Mouse (Mus musculus): ENCODE measurements around the gene Epdr1. TPM values are rescaled to one million over a fixed set of nuclear protein-coding genes. Genes with fewer than 3 reads are reported as not detected.

Gene Epdr1
- 100 to 1,000 TPM; 113 to 117 TPM for total RNA-seq (2021)
- long read RNA-seq, experiment 1, transcript Epdr1-201 (3 exons, 2,363 nt) = major isoform, 197 of 208 reads
- long read RNA-seq, experiment 1, partial matches to known transcripts = 0 of 208 reads
- long read RNA-seq, experiment 1, other reads (novel, unspliced or antisense) = 9 of 208 reads
- long read RNA-seq, experiment 2, transcript Epdr1-201 (3 exons, 2,363 nt) = major isoform, 278 of 300 reads
- long read RNA-seq, experiment 2, partial matches to known transcripts = 2 of 300 reads
- long read RNA-seq, experiment 2, other reads (novel, unspliced or antisense) = 20 of 300 reads

DNA sequence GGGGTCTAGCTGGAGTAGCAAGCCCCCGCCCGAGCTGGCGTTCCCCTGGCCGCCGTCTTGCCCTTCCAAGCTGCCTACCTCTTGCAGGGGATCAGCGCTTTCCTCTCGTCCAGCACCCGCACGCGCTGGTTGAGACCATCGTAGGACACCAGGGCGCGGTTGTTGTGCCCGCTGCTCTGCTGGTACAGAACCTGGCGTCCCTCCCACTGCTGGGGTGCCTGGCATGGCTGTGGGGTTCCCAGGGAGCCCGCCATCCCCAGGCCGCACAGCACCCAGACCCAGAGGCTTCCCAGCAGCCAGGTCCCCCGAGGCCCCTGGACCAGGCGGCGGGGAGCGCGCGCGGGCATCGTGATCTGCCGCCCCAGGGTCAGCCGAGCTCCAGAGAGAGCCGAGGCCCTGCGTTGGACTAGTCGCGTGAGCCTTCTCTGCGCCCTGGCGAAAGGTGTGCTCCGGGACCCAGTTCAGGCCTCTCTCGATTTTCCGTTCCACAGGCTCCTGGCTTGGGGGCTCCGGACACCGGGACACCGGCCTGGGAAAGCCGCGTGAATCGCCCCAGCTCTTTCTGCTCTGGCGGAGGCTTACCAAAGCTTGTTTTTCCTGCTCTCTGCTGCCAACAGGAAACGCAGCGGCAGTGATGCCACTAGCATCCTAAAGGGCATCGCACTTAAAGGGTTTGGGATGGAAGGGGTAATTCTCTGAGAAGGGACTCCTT, at the start of gene Epdr1:
TSS of gene Epdr1 (minus strand) at position 712 of the 712 bp plus-strand sequence.
- H3K27ac ChIP-seq = peak within 1 kb of the TSS; percentile 98
- peak; percentile 74 for DNase-seq (ENCODE audit: low spot score in 2 of 2)
- peak within 1 kb of the TSS; percentile 81 for H3K4me3 ChIP-seq
- TF ChIP-seq CTCF (conservative IDR thresholded peaks at IDR 0.05) = peak; percentile 83

DNA sequence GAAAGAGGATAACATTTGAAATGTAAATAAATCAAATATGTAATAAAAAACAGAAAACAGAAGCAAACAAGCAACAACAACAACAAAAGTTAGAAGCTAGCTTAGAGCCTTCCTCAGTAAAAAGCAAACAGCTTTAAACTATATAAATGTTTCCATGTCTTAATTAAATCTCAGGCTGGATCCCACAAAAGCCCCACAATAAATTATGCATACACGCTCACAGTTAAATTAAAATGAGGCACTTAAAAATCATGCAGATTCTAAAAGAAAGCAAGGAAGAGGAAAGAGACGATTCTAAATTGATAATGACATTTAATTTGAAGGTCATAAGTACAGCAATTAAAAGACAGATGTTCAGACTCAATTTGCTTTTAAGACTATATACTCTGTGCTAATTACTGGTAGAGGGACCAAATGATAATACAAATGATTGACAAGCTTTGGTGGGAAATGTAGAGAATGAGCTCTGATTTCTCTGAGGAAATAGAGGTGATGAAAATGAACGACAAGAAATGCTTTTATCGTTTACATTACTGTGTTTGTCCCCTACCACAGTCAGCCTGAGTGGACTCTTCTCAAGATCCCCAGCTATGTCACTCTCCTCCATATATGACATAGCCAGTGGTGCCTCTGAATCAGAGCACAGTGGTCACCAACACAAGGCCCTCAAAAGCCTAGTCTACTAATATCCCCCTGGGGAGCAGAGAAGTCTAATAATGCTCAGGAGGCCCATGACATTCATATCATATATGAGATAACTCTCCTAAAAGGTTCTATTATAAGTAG, 48.8 kb upstream of the Epdr1 start:
- TF ChIP-seq CTCF (conservative IDR thresholded peaks at IDR 0.05) = no peak
- DNase-seq (ENCODE audit: low spot score in 2 of 2) = no peak
- H3K4me3 ChIP-seq = no peak overlapping the region
- no peak overlapping the region for H3K27ac ChIP-seq

DNA sequence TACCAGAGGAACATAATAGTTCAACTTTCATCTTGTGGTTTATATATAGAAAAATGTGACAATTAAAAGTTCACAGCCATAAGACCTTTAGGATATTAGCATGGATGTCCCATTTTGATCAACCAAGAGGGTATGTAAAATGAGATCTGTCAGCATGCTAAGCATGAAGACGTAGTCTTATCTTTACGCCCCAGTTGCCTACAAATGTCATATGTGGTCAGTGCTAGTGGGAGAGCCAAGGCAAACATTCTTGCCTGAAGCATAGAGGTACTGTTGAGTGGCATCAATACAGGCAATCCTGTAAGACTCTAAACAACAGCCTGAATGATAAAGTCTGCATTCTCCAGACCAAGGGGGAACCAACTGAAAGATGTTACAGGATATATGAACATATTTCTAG, 32.7 kb upstream of the Epdr1 start:
- DNase-seq (ENCODE audit: low spot score in 2 of 2) = no peak
- H3K4me3 ChIP-seq = no peak overlapping the region
- TF ChIP-seq CTCF (conservative IDR thresholded peaks at IDR 0.05) = no peak
- no peak overlapping the region for H3K27ac ChIP-seq

DNA sequence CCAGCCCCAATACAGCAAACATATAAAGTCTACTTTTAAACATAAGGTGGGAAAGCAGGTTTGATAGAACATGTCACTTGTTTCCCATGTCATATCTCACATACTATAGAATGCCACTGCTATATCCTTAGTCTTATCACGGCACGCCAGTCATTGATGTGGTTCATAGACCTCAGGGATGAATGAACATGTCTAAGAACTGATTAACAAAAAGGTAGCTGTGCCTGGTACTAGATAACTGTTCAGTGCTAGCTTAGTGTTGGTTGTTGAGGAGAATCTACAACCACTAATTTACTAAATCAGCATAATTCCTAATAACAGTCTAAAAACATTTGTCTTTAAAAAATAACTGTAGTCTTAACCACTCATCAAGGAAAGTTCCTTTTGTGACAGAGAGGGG, 30.1 kb upstream of the Epdr1 start:
- DNase-seq (ENCODE audit: low spot score in 2 of 2) = no peak
- TF ChIP-seq CTCF (conservative IDR thresholded peaks at IDR 0.05) = no peak
- Histone ChIP-seq H3K27ac (no peak overlapping the region), H3K4me3 (no peak overlapping the region)

DNA sequence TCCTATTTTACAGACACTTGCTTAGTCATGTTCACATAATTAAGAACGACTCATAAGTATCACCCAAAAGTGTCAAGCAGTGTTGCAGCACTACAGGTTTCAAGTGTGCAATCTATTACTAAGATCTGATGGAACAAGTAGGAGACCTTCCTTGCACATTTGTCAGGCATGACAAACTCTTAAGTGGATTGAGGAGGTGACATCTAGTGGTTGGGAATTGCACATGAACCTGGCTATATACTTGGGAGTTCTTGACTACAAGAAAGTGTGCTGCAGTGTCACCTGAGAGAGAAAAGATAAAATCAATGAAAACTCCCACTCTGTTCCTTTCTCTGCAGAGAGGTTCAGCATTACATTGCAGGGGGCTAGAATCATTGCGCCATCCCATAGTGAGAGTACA, 24.5 kb upstream of the Epdr1 start:
- peak; percentile 75 for TF ChIP-seq CTCF (conservative IDR thresholded peaks at IDR 0.05)
- Histone ChIP-seq H3K4me3 (no peak overlapping the region), H3K27ac (no peak overlapping the region)
- DNase-seq (ENCODE audit: low spot score in 2 of 2) = no peak

DNA sequence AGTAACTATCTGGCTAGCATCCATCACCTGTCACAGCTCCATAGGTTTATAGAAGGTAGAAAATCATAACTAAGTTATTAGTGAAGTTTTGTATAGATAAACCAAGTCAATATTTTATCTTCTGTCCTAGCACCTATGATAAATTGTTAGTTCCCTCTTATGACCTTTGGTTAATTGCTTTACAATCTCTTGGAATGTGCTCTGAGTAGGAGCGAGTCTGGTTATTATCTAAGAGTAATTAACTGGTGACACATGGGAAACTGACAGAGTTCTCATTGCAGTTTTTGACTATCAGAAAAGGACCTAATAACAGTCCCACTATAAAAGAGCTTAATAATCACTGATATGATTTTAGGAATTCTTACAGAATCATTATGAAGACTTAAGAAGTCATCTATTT, 23.8 kb upstream of the Epdr1 start:
- Histone ChIP-seq H3K27ac (no peak overlapping the region), H3K4me3 (no peak overlapping the region)
- TF ChIP-seq CTCF (conservative IDR thresholded peaks at IDR 0.05) = no peak
- no peak for DNase-seq (ENCODE audit: low spot score in 2 of 2)

DNA sequence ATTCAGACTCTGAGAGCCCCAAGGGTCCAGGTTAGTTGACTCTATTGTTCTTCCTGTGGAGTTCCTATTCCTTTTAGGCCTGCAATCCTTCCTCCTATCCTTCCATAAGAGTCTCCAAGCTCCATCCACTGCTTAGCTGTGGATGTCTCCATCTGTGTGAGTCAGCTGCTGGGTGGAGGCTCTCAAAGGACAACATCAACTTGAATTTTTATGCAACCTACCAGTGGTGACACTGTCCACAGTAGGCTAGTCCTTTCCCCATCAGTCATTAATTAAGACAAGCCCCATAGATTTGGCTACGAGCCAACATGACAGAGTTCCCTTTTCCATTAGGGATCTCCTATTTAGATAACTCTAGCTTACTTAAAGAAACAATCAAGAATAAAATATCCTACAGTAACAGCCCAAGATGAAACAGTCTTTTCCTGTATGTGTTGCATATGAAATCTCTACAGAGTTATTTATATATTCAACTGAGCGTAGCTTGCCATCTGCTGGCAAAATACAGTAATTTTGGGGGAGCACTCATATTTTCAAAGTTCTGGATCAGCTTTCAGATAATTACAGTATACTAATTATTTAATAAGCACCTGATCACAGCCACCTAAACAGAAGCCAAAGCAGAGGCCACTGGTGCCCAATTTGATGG, 20.6 kb upstream of the Epdr1 start:
- Histone ChIP-seq H3K4me3 (no peak overlapping the region), H3K27ac (no peak overlapping the region)
- no peak for DNase-seq (ENCODE audit: low spot score in 2 of 2)
- TF ChIP-seq CTCF (conservative IDR thresholded peaks at IDR 0.05) = peak; percentile 81

DNA sequence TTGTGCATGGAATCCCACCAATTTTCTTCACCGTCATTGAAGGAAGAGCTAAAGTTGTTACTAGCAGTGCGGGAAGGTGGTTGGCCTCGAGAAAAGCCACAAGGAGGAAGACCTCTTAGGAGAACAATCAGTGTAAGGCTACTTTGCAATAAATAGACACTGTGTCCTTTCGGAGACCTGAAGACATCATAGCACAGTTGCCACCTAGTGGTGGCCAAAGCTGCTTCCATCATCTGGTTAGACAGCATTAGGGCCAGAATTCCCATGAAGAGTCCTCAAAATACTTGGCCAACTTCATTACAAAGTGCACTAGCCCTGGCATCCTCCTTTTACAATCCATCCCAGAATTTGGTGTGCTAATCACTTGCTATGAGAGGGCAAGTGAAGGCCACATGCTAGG, 16.4 kb upstream of the Epdr1 start:
- no peak for DNase-seq (ENCODE audit: low spot score in 2 of 2)
- H3K4me3 ChIP-seq = no peak overlapping the region
- TF ChIP-seq CTCF (conservative IDR thresholded peaks at IDR 0.05) = peak; percentile 75
- no peak overlapping the region for H3K27ac ChIP-seq

DNA sequence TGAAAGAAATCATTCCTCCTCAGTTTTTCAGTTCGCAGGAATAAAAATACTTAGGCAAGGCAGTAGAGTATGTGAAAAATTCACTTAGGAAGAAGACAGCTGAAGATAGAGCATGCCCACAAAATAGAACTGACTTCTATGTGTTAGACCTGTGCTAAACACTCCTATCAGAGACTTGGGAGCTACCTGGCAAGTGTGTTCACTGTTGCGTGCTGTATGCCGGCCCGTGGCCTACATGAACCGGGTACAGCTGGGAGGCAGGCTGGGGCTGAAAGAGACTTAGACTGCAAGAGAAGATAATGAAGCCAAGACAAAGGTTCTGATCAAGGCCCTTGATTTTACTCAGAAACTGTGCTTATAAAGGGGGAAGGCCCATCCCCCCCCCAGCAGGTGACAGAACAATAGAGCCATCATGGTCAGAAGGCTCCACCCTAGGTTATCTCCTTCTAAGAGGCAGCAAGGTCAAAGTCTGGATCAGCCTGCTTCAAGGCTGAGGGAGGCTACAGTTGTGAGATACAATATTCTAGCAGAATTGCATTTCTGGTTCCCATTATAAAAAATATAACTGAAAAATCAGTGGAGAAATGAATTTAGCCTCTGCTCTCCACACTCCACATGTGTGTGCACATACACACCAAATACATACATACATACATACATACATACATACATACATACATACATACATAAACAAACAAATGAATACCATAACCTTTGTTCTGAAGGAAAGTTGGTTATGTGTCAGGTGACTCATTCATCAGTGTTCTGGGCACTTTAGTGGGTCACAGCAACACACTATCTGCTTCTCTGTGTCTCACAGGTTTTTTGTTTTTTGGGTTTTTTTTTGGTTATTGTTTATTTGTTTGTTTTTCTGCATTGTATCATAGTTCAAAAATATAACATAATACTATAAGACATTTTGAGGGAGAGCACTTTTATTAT, 11.3 kb upstream of the Epdr1 start:
- TF ChIP-seq CTCF (conservative IDR thresholded peaks at IDR 0.05) = no peak
- Histone ChIP-seq H3K27ac (no peak overlapping the region), H3K4me3 (no peak overlapping the region)
- DNase-seq (ENCODE audit: low spot score in 2 of 2) = no peak

DNA sequence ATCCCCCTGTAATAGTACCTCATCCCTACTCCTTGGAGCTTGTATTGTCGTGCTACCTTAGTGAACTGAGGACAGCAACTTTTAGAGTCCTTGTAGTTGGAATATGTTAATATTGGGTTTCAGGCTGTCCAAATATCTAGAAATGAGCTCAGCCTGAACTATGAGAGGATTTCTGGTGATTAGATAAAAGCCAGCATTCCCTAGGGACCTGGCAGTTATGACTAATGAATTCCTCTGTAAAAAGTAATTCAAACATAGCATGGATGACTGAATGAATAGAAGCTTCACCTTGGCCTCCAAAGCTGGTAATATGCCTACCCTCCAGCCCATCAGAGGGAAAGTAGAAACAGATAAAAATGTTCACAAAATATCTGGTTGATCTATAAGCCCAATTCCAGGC, 6.7 kb upstream of the Epdr1 start:
- H3K4me3 ChIP-seq = no peak overlapping the region
- no peak for DNase-seq (ENCODE audit: low spot score in 2 of 2)
- no peak for TF ChIP-seq CTCF (conservative IDR thresholded peaks at IDR 0.05)
- H3K27ac ChIP-seq = no peak overlapping the region

DNA sequence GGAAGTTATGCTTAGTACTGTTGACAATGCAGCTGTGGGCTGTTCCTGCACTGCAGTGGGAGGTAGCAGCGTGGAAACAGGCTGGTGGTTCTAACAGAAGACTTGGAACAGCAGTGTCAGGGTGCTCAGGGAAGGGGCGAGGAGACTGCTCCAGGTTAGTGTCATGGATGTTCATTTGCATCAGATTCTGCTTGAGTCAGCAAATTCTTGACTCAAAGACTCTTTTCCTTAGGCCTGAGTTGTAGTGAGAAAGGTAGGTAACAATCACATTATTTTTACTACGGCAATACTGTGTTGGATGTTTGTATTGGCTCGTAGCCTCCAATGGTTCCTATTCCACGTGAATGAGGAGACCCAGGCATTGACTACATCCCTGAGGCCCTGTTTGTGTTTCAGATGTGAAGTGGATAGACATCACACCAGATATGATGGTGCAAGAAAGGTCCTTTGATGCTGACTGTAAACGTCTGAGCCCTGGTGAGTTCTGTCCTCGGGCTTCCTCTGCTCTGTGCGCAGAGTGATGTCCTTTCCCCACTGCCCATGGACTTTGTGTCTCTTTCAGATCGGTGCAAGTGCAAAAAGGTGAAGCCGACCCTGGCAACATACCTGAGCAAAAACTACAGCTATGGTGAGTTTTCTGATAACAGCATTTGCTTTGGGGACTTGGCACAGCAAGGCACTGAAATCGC, 5.0 kb upstream of the Epdr1 start:
- TF ChIP-seq CTCF (conservative IDR thresholded peaks at IDR 0.05) = no peak
- Histone ChIP-seq H3K4me3 (no peak overlapping the region), H3K27ac (no peak overlapping the region)
- DNase-seq (ENCODE audit: low spot score in 2 of 2) = no peak

Measured in layer of hippocampus, adult 2 months (tissue).